Mouse (Mus musculus): ENCODE measurements around the gene Snrk. TPM values are rescaled to one million over a fixed set of nuclear protein-coding genes. Genes with fewer than 3 reads are reported as not detected.
A peak's percentile ranks its signal among the peaks of the same experiment; 100 is the strongest.

Snrk gene
- polyA plus RNA-seq, 1 experiment from 2014 or later: 57.3 TPM

DNA sequence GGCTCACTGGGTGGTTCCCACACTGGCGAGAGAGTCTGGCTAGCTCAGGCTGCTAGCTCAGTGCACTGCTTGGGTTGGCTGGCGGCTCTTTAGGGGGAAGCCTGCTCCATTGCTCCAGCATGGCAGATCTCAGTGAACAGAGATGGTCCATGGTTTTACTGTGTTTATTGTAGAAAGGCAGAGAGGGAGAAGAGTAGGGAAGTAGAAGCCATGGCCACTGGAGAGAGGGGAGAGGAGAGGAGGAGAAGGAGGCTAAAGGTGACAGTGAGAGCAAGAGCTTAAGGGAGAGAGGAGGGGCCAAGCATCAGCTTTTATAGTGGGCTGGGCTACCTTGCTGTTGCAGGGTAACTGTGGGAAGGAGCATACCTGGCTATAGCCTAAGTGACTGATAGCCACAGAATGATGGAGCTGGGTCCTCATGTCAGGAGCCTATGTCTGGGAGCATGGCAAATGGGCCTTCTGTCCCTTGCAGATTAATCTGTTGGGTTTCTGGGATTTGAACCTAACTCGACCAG lies 10.3 kb downstream of the Snrk start:
- Histone ChIP-seq H3K9ac (replicated peaks) (no peak overlapping the region), H3K27ac (no peak overlapping the region), H3K27me3 (no peaks in the 10 kb centered on the region), H3K4me3 (replicated peaks) (no peak overlapping the region), H3K4me1 (replicated peaks) (peaks cover 8% of the 10 kb centered on the region; the same call in 1 of the 2 replicates), H3K36me3 (peaks cover 6% of the 10 kb centered on the region; the same call in 1 of the 2 replicates), H3K9me3 (no peaks in the 10 kb centered on the region), H3K4me2 (no peak overlapping the region)
- no peak for ATAC-seq (ENCODE audit: insufficient number of reproducible peaks, insufficient read depth, low FRiP score, low TSS enrichment, low read depth)
- WGBS: 70% methylated on average over 3 of the region's 3 CpGs

DNA sequence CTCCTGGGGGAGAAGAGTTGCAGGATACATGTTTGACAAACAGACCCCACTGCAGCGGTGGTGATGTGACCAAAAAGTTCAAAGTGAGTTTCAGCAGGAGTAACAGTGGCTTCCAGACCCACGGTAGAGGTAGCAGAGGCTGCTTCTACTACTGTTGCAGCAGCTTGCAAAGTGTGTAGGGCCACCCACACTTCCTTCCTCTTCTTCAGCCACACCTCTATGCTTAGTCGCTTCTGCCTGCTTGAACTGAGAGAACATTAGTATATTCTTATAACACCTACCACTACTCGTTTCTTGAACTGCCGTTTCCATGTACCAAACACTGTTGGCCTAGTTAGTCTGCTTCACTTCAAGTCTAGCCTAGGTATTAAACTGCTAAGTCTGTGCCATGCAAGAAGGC lies 11.6 kb downstream of the Snrk start:
- H3K9me3 ChIP-seq: no peaks in the 10 kb centered on the region

DNA sequence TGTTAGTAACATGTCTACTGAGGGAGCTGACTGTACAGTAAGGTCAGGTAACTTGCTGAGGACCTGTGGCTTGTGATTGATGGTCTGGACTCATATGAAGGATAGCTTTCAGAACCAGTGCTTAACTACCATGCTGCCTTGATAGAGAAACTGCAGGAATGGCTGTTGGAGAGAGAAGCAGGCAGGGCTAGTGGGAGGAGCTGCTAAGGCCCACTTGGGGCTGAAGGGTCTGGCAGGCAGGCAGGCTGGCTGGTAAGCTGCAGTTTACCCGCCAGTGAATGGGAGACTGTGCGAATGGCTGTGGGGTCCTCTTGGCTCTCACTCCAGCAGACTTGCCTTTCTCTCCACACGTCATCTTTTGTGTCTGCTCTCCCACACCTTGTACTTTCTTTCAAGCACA lies 13.6 kb downstream of the Snrk start:
- ATAC-seq (ENCODE audit: insufficient number of reproducible peaks, insufficient read depth, low FRiP score, low TSS enrichment, low read depth): no peak
- no peak overlapping the region for H3K9ac ChIP-seq (replicated peaks)
- 39% methylated on average over 3 of the region's 3 CpGs for WGBS
- H3K4me1 ChIP-seq (replicated peaks): peaks cover 8% of the 10 kb centered on the region; the same call in 1 of the 2 replicates
- no peak overlapping the region for H3K4me2 ChIP-seq
- H3K4me3 ChIP-seq (replicated peaks): no peak overlapping the region
- H3K36me3 ChIP-seq: peaks cover 17% of the 10 kb centered on the region
- H3K9me3 ChIP-seq: no peaks in the 10 kb centered on the region
- H3K27me3 ChIP-seq: no peaks in the 10 kb centered on the region
- H3K27ac ChIP-seq: no peak overlapping the region

More for the DNA sequence above, 11.6 kb downstream of the Snrk start:
- Histone ChIP-seq H3K4me3 (replicated peaks) (no peak overlapping the region), H3K4me2 (no peak overlapping the region), H3K27me3 (no peaks in the 10 kb centered on the region), H3K27ac (no peak overlapping the region), H3K4me1 (replicated peaks) (peaks cover 8% of the 10 kb centered on the region; the same call in 1 of the 2 replicates), H3K9ac (replicated peaks) (no peak overlapping the region), H3K36me3 (peaks cover 9% of the 10 kb centered on the region; the same call in 1 of the 2 replicates)
- no peak for ATAC-seq (ENCODE audit: insufficient number of reproducible peaks, insufficient read depth, low FRiP score, low TSS enrichment, low read depth)
- WGBS: 75% methylated on average over 5 of the region's 5 CpGs

DNA sequence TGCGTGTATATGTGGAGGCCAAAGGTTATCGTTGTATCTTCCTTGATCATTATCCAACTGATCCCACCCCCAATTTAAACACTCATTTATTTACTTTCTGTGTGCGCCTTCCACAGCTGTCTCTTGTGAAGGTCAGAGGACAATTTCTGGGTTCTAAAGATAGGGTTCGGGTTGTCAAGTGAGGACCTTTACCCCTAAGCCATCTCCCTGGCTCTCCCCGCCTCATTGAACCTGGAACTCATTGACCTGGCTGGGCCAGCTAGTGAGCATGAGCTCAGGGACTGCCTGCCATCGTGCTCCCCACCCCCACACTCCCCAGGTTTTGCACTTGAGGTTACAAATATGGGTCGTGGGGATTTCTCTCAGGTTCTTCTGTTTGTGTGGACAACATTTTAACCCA lies 15.1 kb downstream of the Snrk start:
- Histone ChIP-seq H3K36me3 (peaks cover 18% of the 10 kb centered on the region), H3K9me3 (no peaks in the 10 kb centered on the region), H3K4me2 (no peak overlapping the region), H3K4me3 (replicated peaks) (no peak overlapping the region), H3K27me3 (no peaks in the 10 kb centered on the region), H3K4me1 (replicated peaks) (peaks cover 4% of the 10 kb centered on the region; the same call in 1 of the 2 replicates), H3K27ac (no peak overlapping the region), H3K9ac (replicated peaks) (no peak overlapping the region)
- ATAC-seq (ENCODE audit: insufficient number of reproducible peaks, insufficient read depth, low FRiP score, low TSS enrichment, low read depth): no peak
- WGBS: 80% methylated on average over 7 of the region's 7 CpGs

DNA sequence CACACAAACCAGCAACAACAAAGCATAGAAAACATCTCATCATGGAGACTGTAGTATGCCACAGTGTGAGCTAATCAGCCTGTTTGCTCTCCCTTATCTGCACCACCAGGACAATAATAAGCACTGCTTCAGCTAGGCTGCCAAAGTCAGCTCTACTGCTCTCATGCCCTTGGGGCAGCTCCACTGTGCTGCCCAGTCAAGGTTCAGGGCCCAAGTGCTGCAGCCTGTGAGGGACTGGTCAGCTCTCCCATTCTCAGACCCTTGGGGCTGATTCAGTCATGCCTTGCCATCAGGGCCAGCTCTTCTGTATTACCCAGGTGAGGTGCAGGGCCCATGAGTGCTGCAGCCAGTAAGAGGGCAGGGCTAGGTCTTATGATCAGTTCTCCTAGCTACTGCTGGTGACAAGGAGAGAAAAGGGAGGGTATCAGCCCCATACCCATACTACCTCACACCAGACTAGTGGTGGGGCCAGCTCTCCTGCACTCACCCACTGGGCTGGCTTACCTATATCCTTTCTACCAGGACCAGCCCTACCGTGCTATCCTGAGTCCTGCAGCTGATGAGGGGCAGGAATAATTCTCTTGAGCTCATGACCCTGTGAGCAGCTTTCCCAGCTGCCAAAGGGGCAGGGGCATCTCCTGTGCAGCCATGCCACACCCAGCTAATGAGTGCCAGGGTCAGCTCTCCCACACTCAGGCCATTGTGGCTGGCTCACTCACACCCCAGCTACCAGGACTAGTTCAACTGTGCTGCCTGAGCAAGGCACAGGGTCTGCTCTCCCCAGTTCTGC lies 18.2 kb downstream of the Snrk start:
- 88% methylated on average over 1 of the region's 1 CpGs for WGBS
- ATAC-seq (ENCODE audit: insufficient number of reproducible peaks, insufficient read depth, low FRiP score, low TSS enrichment, low read depth): no peak; the same call in 1 of the 2 replicates
- peaks cover 28% of the 10 kb centered on the region for H3K36me3 ChIP-seq

DNA sequence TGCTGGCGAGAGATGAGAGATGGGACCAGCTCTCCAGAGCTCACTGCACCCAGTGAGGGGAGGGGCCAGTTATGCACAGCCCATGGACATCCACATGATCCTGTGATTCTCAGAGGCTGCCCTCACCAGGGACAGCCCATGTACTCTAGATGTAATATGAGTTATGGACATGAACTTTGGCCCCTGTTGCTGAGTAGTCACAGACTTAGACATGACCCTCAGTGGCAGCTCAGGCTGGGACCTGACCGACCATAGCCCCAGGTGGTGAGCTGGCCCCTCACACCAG lies 18.8 kb downstream of the Snrk start:
- Histone ChIP-seq H3K27ac (no peak overlapping the region), H3K4me2 (no peak overlapping the region), H3K36me3 (peaks cover 28% of the 10 kb centered on the region), H3K9me3 (no peaks in the 10 kb centered on the region), H3K9ac (replicated peaks) (no peak overlapping the region), H3K27me3 (no peaks in the 10 kb centered on the region), H3K4me1 (replicated peaks) (no peaks in the 10 kb centered on the region), H3K4me3 (replicated peaks) (no peak overlapping the region)
- ATAC-seq (ENCODE audit: insufficient number of reproducible peaks, insufficient read depth, low FRiP score, low TSS enrichment, low read depth): peak; percentile 37
- 72% methylated on average over 2 of the region's 2 CpGs for WGBS

More for the DNA sequence above, 18.2 kb downstream of the Snrk start:
- Histone ChIP-seq H3K27ac (no peak overlapping the region), H3K27me3 (no peaks in the 10 kb centered on the region), H3K9me3 (no peaks in the 10 kb centered on the region), H3K4me3 (replicated peaks) (no peak overlapping the region), H3K4me1 (replicated peaks) (peaks cover 1% of the 10 kb centered on the region; the same call in 1 of the 2 replicates), H3K4me2 (no peak overlapping the region), H3K9ac (replicated peaks) (no peak overlapping the region)

DNA sequence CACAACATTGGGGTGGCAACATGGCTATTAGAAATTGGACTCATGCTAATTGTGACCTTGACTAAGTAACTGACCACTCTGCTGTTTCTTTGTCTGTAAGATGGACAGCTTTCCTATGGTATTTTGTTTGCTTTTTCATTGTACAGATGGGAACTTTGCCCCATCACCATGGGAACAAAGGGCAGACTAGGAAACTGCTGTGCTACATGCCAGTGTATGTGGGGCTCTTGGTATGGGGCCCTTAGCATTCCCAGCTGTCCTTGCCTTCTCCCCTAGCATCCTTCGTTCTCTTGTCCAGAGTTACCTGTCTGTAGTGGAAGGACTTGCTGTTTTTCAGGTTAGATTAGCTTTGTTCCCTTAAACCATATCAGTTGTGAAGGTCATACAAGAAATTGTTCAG lies 20.9 kb downstream of the Snrk start:
- no peaks in the 10 kb centered on the region for H3K4me1 ChIP-seq (replicated peaks)
- H3K4me3 ChIP-seq (replicated peaks): no peak overlapping the region
- H3K27me3 ChIP-seq: no peaks in the 10 kb centered on the region
- H3K27ac ChIP-seq: no peak overlapping the region
- H3K36me3 ChIP-seq: peaks cover 19% of the 10 kb centered on the region
- no peak for ATAC-seq (ENCODE audit: insufficient number of reproducible peaks, insufficient read depth, low FRiP score, low TSS enrichment, low read depth)
- no peak overlapping the region for H3K9ac ChIP-seq (replicated peaks)
- H3K4me2 ChIP-seq: no peak overlapping the region
- H3K9me3 ChIP-seq: no peaks in the 10 kb centered on the region
- WGBS: 94% methylated on average over 1 of the region's 1 CpGs

DNA sequence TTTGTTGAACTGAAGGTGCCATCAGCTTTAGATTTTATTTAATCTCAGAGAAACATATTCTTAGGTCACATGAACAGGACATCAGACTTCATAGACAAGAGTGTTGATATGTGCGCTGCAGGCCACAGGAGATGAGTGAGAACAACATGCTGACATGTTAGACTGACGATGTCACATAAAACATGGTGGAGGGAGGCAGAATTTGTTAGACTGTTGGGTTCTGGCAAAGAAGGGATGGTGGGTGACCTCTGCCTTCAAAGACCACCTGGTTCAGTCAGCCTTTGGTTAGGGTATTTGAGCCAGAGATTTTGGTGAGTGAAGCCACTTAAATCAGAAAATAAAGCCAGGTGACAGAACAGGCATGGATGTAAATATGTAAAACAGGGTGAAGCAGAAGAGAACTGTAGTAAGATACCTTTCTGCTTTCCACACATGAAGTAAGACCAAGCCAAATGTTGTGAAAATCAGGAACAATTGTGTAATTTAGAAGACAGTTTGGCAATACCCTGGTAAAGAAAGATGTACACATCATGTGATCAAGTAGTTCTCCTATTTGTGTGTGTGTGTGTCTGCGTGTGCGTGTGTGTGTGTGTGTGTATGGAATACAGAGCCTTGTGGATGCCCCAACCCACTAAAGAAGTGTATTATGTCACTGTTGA lies 21.4 kb downstream of the Snrk start:
- no peak overlapping the region for H3K9ac ChIP-seq (replicated peaks)
- H3K27ac ChIP-seq: no peak overlapping the region
- H3K4me3 ChIP-seq (replicated peaks): no peak overlapping the region
- H3K36me3 ChIP-seq: peaks cover 19% of the 10 kb centered on the region
- no peaks in the 10 kb centered on the region for H3K9me3 ChIP-seq
- no peak overlapping the region for H3K4me2 ChIP-seq
- 92% methylated on average over 4 of the region's 4 CpGs for WGBS
- no peak for ATAC-seq (ENCODE audit: insufficient number of reproducible peaks, insufficient read depth, low FRiP score, low TSS enrichment, low read depth)
- H3K4me1 ChIP-seq (replicated peaks): no peaks in the 10 kb centered on the region
- no peaks in the 10 kb centered on the region for H3K27me3 ChIP-seq

DNA sequence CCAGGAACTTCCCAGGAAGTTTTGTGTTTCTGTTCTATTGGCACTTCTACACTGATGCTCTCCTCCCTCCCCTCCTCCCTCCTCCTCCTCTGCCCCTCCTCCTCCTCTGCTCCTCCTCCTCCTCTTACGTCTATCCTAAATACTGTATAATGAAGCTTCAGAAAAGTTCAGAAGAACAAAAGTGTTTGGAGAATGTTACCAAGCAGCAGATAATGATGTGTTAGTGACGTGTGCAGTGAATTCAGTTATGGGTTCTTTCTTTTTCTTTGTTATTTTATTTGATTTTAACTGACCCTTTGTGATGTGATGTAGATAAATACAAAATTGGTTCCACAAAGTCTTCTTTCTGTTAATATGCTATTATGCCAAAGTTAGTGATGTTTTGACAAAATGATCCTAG lies 22.2 kb downstream of the Snrk start:
- Histone ChIP-seq H3K9me3 (peaks cover 1% of the 10 kb centered on the region; the same call in 1 of the 2 replicates), H3K36me3 (peaks cover 27% of the 10 kb centered on the region), H3K4me2 (no peak overlapping the region), H3K27me3 (no peaks in the 10 kb centered on the region), H3K27ac (no peak overlapping the region), H3K4me1 (replicated peaks) (no peaks in the 10 kb centered on the region), H3K9ac (replicated peaks) (no peak overlapping the region), H3K4me3 (replicated peaks) (no peak overlapping the region)
- WGBS: 63% methylated on average over 2 of the region's 2 CpGs
- ATAC-seq (ENCODE audit: insufficient number of reproducible peaks, insufficient read depth, low FRiP score, low TSS enrichment, low read depth): no peak

DNA sequence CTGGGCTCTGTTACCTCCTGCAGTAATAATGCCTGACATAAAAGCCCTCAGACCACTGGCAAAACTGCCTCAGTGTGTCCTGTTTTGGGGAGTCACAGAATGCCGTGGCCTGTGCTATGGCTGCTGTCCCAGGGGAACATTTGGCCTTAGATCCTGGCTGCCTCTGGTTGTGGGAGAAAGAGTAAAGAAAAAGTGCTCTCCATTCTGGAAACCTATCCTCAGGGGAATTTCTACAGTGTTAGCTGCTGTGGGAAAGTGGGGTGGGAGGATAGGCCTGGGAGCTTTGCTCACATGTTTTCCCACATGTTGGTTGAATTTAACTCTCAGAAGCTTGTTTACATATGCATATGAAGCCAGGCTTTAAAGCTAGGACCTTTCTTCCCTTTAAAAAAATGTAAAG lies 26.2 kb downstream of the Snrk start:
- no peaks in the 10 kb centered on the region for H3K27me3 ChIP-seq
- no peak overlapping the region for H3K4me2 ChIP-seq
- no peak for ATAC-seq (ENCODE audit: insufficient number of reproducible peaks, insufficient read depth, low FRiP score, low TSS enrichment, low read depth)
- no peaks in the 10 kb centered on the region for H3K4me1 ChIP-seq (replicated peaks)
- no peak overlapping the region for H3K9ac ChIP-seq (replicated peaks)
- WGBS: 62% methylated on average over 1 of the region's 1 CpGs
- H3K27ac ChIP-seq: no peak overlapping the region
- H3K4me3 ChIP-seq (replicated peaks): no peak overlapping the region
- peaks cover 8% of the 10 kb centered on the region; the same call in 1 of the 2 replicates for H3K9me3 ChIP-seq
- peaks cover 31% of the 10 kb centered on the region for H3K36me3 ChIP-seq

DNA sequence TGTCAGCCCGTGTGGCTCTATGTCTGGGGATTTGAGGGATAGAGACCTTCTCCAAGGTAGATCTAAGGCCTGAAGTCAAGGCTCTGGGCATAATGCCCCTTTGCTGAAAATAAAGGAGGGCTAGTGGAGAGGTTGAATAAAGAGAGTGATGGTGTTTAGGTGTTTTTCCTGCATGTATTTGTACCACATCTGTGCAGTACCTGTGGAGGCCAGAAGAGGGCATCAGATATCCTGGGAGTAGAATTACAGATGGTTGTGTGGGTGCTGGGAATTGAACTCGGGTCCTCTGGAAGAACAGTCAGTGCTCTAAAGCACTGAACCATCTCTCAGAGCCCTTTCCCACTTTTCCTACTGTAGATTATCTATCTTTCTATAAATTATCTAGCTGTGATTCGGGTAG lies 27.7 kb downstream of the Snrk start:
- H3K9me3 ChIP-seq: peaks cover 8% of the 10 kb centered on the region; the same call in 1 of the 2 replicates

More for the DNA sequence above, 27.7 kb downstream of the Snrk start:
- H3K4me1 ChIP-seq (replicated peaks): peaks cover 7% of the 10 kb centered on the region; the same call in 1 of the 2 replicates
- H3K27me3 ChIP-seq: no peaks in the 10 kb centered on the region
- H3K36me3 ChIP-seq: peaks cover 26% of the 10 kb centered on the region
- ATAC-seq (ENCODE audit: insufficient number of reproducible peaks, insufficient read depth, low FRiP score, low TSS enrichment, low read depth): no peak
- no peak overlapping the region for H3K9ac ChIP-seq (replicated peaks)
- H3K4me2 ChIP-seq: no peak overlapping the region
- H3K4me3 ChIP-seq (replicated peaks): no peak overlapping the region
- WGBS: 94% methylated on average over 3 of the region's 3 CpGs
- H3K27ac ChIP-seq: no peak overlapping the region

Measured in limb, embryonic 12.5 days (tissue).